Mouse (Mus musculus) myocyte (in vitro differentiated cells): Measurements from ENCODE around the gene Ctsd. TPM values are rescaled to one million over a fixed set of nuclear protein-coding genes. Genes with fewer than 3 reads are reported as not detected.

Source experiments
- H3K27me3 ChIP-seq: one replicate; pipeline ENCODE4 v1.6.1; 2011; ENCODE audit not compliant: control insufficient read depth, insufficient read depth, insufficient read length
- H3K36me3 ChIP-seq: one replicate; pipeline ENCODE4 v1.6.1; 2011; ENCODE audit not compliant: control insufficient read depth, insufficient read depth
- H3K4me2 ChIP-seq: one replicate; pipeline ENCODE4 v1.6.1; 2011; ENCODE audit warnings: low read depth, control low read depth
- H3K4me3 ChIP-seq: one replicate; pipeline ENCODE4 v1.5.1; 2011; ENCODE audit warnings: mild to moderate bottlenecking, control low read depth, moderate library complexity
- H3K79me2 ChIP-seq: one replicate; pipeline ENCODE4 v1.6.1; 2011; ENCODE audit not compliant: control insufficient read depth, insufficient read depth
- H3ac ChIP-seq: one replicate; pipeline ENCODE4 v1.6.1; 2011; ENCODE audit not compliant: control insufficient read depth, insufficient read length
- CEBPB ChIP-seq: IDR thresholded peaks from 2 replicates; pipeline ENCODE4 v1.6.1; 2011; ENCODE audit warnings: mild to moderate bottlenecking, moderate library complexity; ENCODE audit not compliant: poor library complexity, insufficient read depth, severe bottlenecking
- E2F4 ChIP-seq: IDR thresholded peaks from one replicate; pipeline ENCODE4 v1.6.1; 2011; ENCODE audit warnings: mild to moderate bottlenecking, control low read depth, moderate library complexity; ENCODE audit not compliant: insufficient read depth
- MAX ChIP-seq: IDR thresholded peaks from one replicate; pipeline ENCODE4 v1.6.1; 2011; ENCODE audit warnings: low read depth, mild to moderate bottlenecking, control low read depth
- MYOD1 ChIP-seq, 3 experiments: IDR thresholded peaks; one replicate each; pipeline ENCODE4 v1.6.1; 2011; ENCODE audit warnings: control low read depth in 2 of 3, low read depth in 2 of 3, mild to moderate bottlenecking in 2 of 3, moderate library complexity in 1 of 3; ENCODE audit not compliant: insufficient read length in 2 of 3, control insufficient read depth in 1 of 3
- MYOG ChIP-seq, 3 experiments: IDR thresholded peaks; one replicate each; pipeline ENCODE4 v1.6.1; 2011; ENCODE audit warnings: control low read depth in 2 of 3, low read depth in 2 of 3, mild to moderate bottlenecking in 2 of 3; ENCODE audit not compliant: insufficient read length in 2 of 3, control insufficient read depth in 1 of 3, insufficient read depth in 1 of 3
- POLR2A ChIP-seq: IDR thresholded peaks from one replicate; pipeline ENCODE4 v1.6.1; 2011; ENCODE audit warnings: low read depth, mild to moderate bottlenecking, control low read depth, moderate library complexity; ENCODE audit not compliant: insufficient read length
- POLR2AphosphoS2 ChIP-seq: IDR thresholded peaks from one replicate; pipeline ENCODE4 v1.6.1; 2011; ENCODE audit warnings: low read depth, control low read depth; ENCODE audit not compliant: insufficient read length
- REST ChIP-seq: IDR thresholded peaks from one replicate; pipeline ENCODE4 v1.6.1; 2011; ENCODE audit warnings: mild to moderate bottlenecking, control low read depth, moderate library complexity; ENCODE audit not compliant: insufficient read depth, insufficient read length
- SRF ChIP-seq: IDR thresholded peaks from one replicate; pipeline ENCODE4 v1.6.1; 2011; ENCODE audit warnings: low read depth; ENCODE audit not compliant: control insufficient read depth, insufficient read length
- TCF12 ChIP-seq: IDR thresholded peaks from one replicate; pipeline ENCODE4 v1.6.1; 2011; ENCODE audit warnings: mild to moderate bottlenecking, control low read depth; ENCODE audit not compliant: poor library complexity, insufficient read depth, severe bottlenecking
- TCF3 ChIP-seq: IDR thresholded peaks from one replicate; pipeline ENCODE4 v1.6.1; 2011; ENCODE audit warnings: low read depth, control low read depth; ENCODE audit not compliant: insufficient read length
- USF1 ChIP-seq: IDR thresholded peaks from one replicate; pipeline ENCODE4 v1.6.1; 2011; ENCODE audit warnings: low read depth, mild to moderate bottlenecking, control low read depth, moderate library complexity
- polyA plus RNA-seq: library from polyadenylated mRNA; unstranded; fragments of >200 nt; fragmentation: generic; extraction: Trizol; gene quantifications from one replicate; pipeline ENCODE4 v1.2.1, GENCODE M21; 2012; ENCODE audit warnings: missing spikeins

The Ctsd gene
- polyA plus RNA-seq, 1 experiment = 887 TPM

- Histone ChIP-seq H3ac (no peak overlapping the region), H3K79me2 (no peaks in the 10 kb centered on the region), H3K4me2 (no peak overlapping the region), H3K4me3 (no peak overlapping the region), H3K36me3 (no peaks in the 10 kb centered on the region), H3K27me3 (no peaks in the 10 kb centered on the region)
- TF ChIP-seq TCF12 = no peak
- no peak for TF ChIP-seq SRF
- no peak for TF ChIP-seq MYOG (IDR thresholded peaks at IDR 0.05; ENCODE audit: control insufficient read depth in 1 of 3, insufficient read depth in 1 of 3, insufficient read length in 2 of 3, low read depth in 2 of 3)
- no peak for TF ChIP-seq USF1
- TF ChIP-seq REST = no peak
- TF ChIP-seq MYOD1 (IDR thresholded peaks at IDR 0.05; ENCODE audit: control insufficient read depth in 1 of 3, insufficient read length in 2 of 3, low read depth in 2 of 3) = no peak
- no peak for TF ChIP-seq TCF3
- no peak for TF ChIP-seq E2F4
- no peak for TF ChIP-seq CEBPB
- TF ChIP-seq POLR2A = no peak
- no peak for TF ChIP-seq POLR2AphosphoS2
- TF ChIP-seq MAX = no peak
Measured at GRCm38 (mm10) chr7:142396611-142397010, 8.8 kb upstream of the Ctsd start.

- TF ChIP-seq POLR2AphosphoS2 (no peak), MYOD1 (IDR thresholded peaks at IDR 0.05; ENCODE audit: control insufficient read depth in 1 of 3, insufficient read length in 2 of 3, low read depth in 2 of 3) (no peak), TCF12 (no peak), POLR2A (no peak), REST (no peak)
- Histone ChIP-seq H3K4me2 (no peak overlapping the region), H3K27me3 (no peaks in the 10 kb centered on the region), H3K36me3 (no peaks in the 10 kb centered on the region), H3K4me3 (no peak overlapping the region), H3ac (no peak overlapping the region), H3K79me2 (no peaks in the 10 kb centered on the region)
Measured at GRCm38 (mm10) chr7:142395472-142395871, 7.6 kb upstream of the Ctsd start.

- no peaks in the 10 kb centered on the region for H3K79me2 ChIP-seq
- TF ChIP-seq REST (no peak), POLR2AphosphoS2 (no peak), TCF3 (no peak), USF1 (no peak), MYOG (IDR thresholded peaks at IDR 0.05; ENCODE audit: control insufficient read depth in 1 of 3, insufficient read depth in 1 of 3, insufficient read length in 2 of 3, low read depth in 2 of 3) (no peak), CEBPB (no peak), MAX (no peak), E2F4 (no peak), TCF12 (no peak), POLR2A (no peak), SRF (no peak), MYOD1 (IDR thresholded peaks at IDR 0.05; ENCODE audit: control insufficient read depth in 1 of 3, insufficient read length in 2 of 3, low read depth in 2 of 3) (no peak)
- H3K27me3 ChIP-seq = no peaks in the 10 kb centered on the region
- H3ac ChIP-seq = no peak overlapping the region
- no peak overlapping the region for H3K4me2 ChIP-seq
- H3K4me3 ChIP-seq = no peak overlapping the region
- H3K36me3 ChIP-seq = no peaks in the 10 kb centered on the region
Measured at GRCm38 (mm10) chr7:142394261-142395190, 6.7 kb upstream of the Ctsd start.

- peak overlapping the region; percentile 27 for H3K4me2 ChIP-seq
- H3K4me3 ChIP-seq = no peak overlapping the region
- H3K79me2 ChIP-seq = no peaks in the 10 kb centered on the region
- no peak for TF ChIP-seq USF1
- H3K36me3 ChIP-seq = no peaks in the 10 kb centered on the region
- H3K27me3 ChIP-seq = no peaks in the 10 kb centered on the region
- no peak overlapping the region for H3ac ChIP-seq
Measured at GRCm38 (mm10) chr7:142393191-142393590, 5.4 kb upstream of the Ctsd start.

- peak in 1 of 3 experiments; percentile 54 for TF ChIP-seq MYOD1 (IDR thresholded peaks at IDR 0.05; ENCODE audit: control insufficient read depth in 1 of 3, insufficient read length in 2 of 3, low read depth in 2 of 3)
- no peak for TF ChIP-seq CEBPB
Measured at GRCm38 (mm10) chr7:142391609-142392008, 3.8 kb upstream of the Ctsd start.

More at GRCm38 (mm10) chr7:142391609-142392008, 3.8 kb upstream of the Ctsd start:
- no peak overlapping the region for H3K4me3 ChIP-seq
- peaks cover 10% of the 10 kb centered on the region for H3K79me2 ChIP-seq
- H3K4me2 ChIP-seq = no peak overlapping the region
- H3ac ChIP-seq = no peak overlapping the region
- H3K27me3 ChIP-seq = no peaks in the 10 kb centered on the region
- no peaks in the 10 kb centered on the region for H3K36me3 ChIP-seq
